Mouse (Mus musculus): ENCODE data around the gene Ptger4. TPM values are rescaled to one million over a fixed set of nuclear protein-coding genes. Genes with fewer than 3 reads are reported as not detected.

The Ptger4 gene
- total and polyA plus RNA-seq, 3 experiments = 4.4 to 6.5 (median 4.7) TPM

GRCm38 (mm10) chr15:5278525-5278924 lies 34.5 kb upstream of the Ptger4 start:
- in situ Hi-C loops (cut with MboI; ENCODE audit: low pct_ligation_motif_present, low pct_unique_long_range_greater_than_20kb, low sequenced_read_pairs) (no loop called here), dilution Hi-C loops (cut with MboI; ENCODE audit: extremely low pct_ligation_motif_present, extremely low pct_unique_long_range_greater_than_20kb, low sequenced_read_pairs) (no loop called here)

GRCm38 (mm10) chr15:5273981-5274380 lies 30.0 kb upstream of the Ptger4 start:
- H3K4me1 ChIP-seq (ENCODE audit: control insufficient read depth in 1 of 2, insufficient read depth in 2 of 2) = no peaks in the 10 kb centered on the region
- peaks cover 4% of the 10 kb centered on the region for H3K9me3 ChIP-seq (replicated peaks; ENCODE audit: low read length)
- no peak overlapping the region for H3K9ac ChIP-seq (ENCODE audit: insufficient read depth, low read depth)
- no peak overlapping the region for H3K4me3 ChIP-seq (replicated peaks in 1 of 3; ENCODE audit: low read depth in 2 of 3, low read length in 2 of 3, poor library complexity in 1 of 3)
- no peak for DNase-seq (ENCODE audit: extremely low read depth)
- H3K27ac ChIP-seq (ENCODE audit: insufficient read depth, low read depth) = no peak overlapping the region
- H3K27me3 ChIP-seq (replicated peaks) = no peaks in the 10 kb centered on the region
- H3K79me2 ChIP-seq (replicated peaks; ENCODE audit: control insufficient read depth, extremely low read depth, insufficient read depth, poor library complexity, severe bottlenecking) = no peaks in the 10 kb centered on the region
- H3K4me2 ChIP-seq (ENCODE audit: insufficient read depth, low read depth, poor library complexity, severe bottlenecking) = no peak overlapping the region
- in situ Hi-C loops (cut with MboI; ENCODE audit: low pct_ligation_motif_present, low pct_unique_long_range_greater_than_20kb, low sequenced_read_pairs) = no loop called here
- TF ChIP-seq MEF2A (IDR thresholded peaks at IDR 0.05; ENCODE audit: borderline replicate concordance, low read depth, low read length) (no peak), TCF12 (IDR thresholded peaks at IDR 0.05; ENCODE audit: low read depth, low read length) (no peak), CHD1 (IDR thresholded peaks at IDR 0.05; ENCODE audit: low read depth, low read length) (no peak), IRF4 (IDR thresholded peaks at IDR 0.05; ENCODE audit: low read depth, low read length) (no peak), E2F4 (IDR thresholded peaks at IDR 0.05; ENCODE audit: insufficient replicate concordance, low read depth, low read length) (no peak), RCOR1 (conservative IDR thresholded peaks at IDR 0.05; ENCODE audit: low read depth, low read length) (no peak), USF1 (IDR thresholded peaks at IDR 0.05; ENCODE audit: low read depth, low read length) (no peak), POLR2A (IDR thresholded peaks at IDR 0.05; ENCODE audit: low read depth, low read length) (no peak), MAFK (IDR thresholded peaks at IDR 0.05; ENCODE audit: insufficient replicate concordance, low read length) (no peak)
- dilution Hi-C loops (cut with MboI; ENCODE audit: extremely low pct_ligation_motif_present, extremely low pct_unique_long_range_greater_than_20kb, low sequenced_read_pairs) = no loop called here
- no peaks in the 10 kb centered on the region for H3K36me3 ChIP-seq (replicated peaks in 1 of 2; ENCODE audit: control insufficient read depth in 1 of 2, insufficient read depth in 1 of 2, low read length in 1 of 2)

More at GRCm38 (mm10) chr15:5278525-5278924, 34.5 kb upstream of the Ptger4 start:
- Histone ChIP-seq H3K79me2 (replicated peaks; ENCODE audit: control insufficient read depth, extremely low read depth, insufficient read depth, poor library complexity, severe bottlenecking) (no peaks in the 10 kb centered on the region), H3K36me3 (replicated peaks in 1 of 2; ENCODE audit: control insufficient read depth in 1 of 2, insufficient read depth in 1 of 2, low read length in 1 of 2) (no peaks in the 10 kb centered on the region), H3K9ac (ENCODE audit: insufficient read depth, low read depth) (no peak overlapping the region), H3K4me2 (ENCODE audit: insufficient read depth, low read depth, poor library complexity, severe bottlenecking) (no peak overlapping the region), H3K27me3 (replicated peaks) (no peaks in the 10 kb centered on the region), H3K4me1 (ENCODE audit: control insufficient read depth in 1 of 2, insufficient read depth in 2 of 2) (no peaks in the 10 kb centered on the region), H3K27ac (ENCODE audit: insufficient read depth, low read depth) (no peak overlapping the region), H3K9me3 (replicated peaks; ENCODE audit: low read length) (peaks cover 4% of the 10 kb centered on the region), H3K4me3 (replicated peaks in 1 of 3; ENCODE audit: low read depth in 2 of 3, low read length in 2 of 3, poor library complexity in 1 of 3) (no peak overlapping the region)
- TF ChIP-seq EP300 (IDR thresholded peaks at IDR 0.05; ENCODE audit: low read length) (no peak), GABPA (IDR thresholded peaks at IDR 0.05; ENCODE audit: insufficient replicate concordance, low read depth, low read length) (no peak), TCF12 (IDR thresholded peaks at IDR 0.05; ENCODE audit: low read depth, low read length) (no peak), HCFC1 (IDR thresholded peaks at IDR 0.05; ENCODE audit: low read depth, low read length) (no peak), ZMIZ1 (IDR thresholded peaks at IDR 0.05; ENCODE audit: low read depth, low read length) (no peak), CHD2 (IDR thresholded peaks at IDR 0.05; ENCODE audit: low read length) (no peak), POLR2AphosphoS2 (IDR thresholded peaks at IDR 0.05; ENCODE audit: low read depth, low read length) (no peak), POLR2A (IDR thresholded peaks at IDR 0.05; ENCODE audit: low read depth, low read length) (no peak), MAFK (IDR thresholded peaks at IDR 0.05; ENCODE audit: insufficient replicate concordance, low read length) (no peak), KAT2A (IDR thresholded peaks at IDR 0.05; ENCODE audit: insufficient replicate concordance, low read length) (no peak), USF2 (conservative IDR thresholded peaks at IDR 0.05; ENCODE audit: low read depth, low read length) (no peak)
- no peak for DNase-seq (ENCODE audit: extremely low read depth)
